Mouse (Mus musculus): ENCODE data around the gene Etv2. TPM values are rescaled to one million over a fixed set of nuclear protein-coding genes. Genes with fewer than 3 reads are reported as not detected.

Gene Etv2
- not detected in 2 replicates for polyA plus RNA-seq (2014; fragmentation: Nextera tagmentation; extraction: Ambion mirVana)

DNA sequence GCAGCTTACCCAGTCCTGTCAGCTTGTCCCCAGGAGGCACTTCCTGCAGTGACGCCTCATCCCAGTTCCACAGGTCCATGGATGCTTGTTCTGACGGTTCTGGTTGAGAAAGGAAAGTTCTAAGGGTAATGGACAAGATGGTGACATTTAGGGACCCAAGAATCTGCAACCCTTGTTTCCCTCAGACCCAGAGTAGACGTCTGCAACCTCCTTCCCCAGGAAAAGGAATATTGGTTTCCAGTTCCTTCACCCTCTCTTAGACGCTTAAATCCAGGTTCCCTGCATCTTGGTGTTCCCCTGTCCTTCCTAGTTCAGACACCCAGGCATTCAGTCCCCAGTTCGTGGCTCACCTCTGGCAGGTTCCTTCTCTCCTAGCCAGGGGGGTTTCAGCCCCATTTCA lies at the start of gene Etv2:
Gene Etv2 (minus strand): TSS at position 101 of the 400 bp plus-strand sequence.
- Histone ChIP-seq H3K4me1 (ENCODE audit: control insufficient read depth, insufficient read depth, low read length) (0 out of 2 replicates have a peak, but pooled peaks cover 5% of the 10 kb centered on the region), H3K27me3 (ENCODE audit: control insufficient read depth, insufficient read depth, low read length) (peaks cover 46% of the 10 kb centered on the region), H3K9ac (replicated peaks; ENCODE audit: low read length) (no peak within 1 kb of the TSS), H3K36me3 (ENCODE audit: control insufficient read depth, insufficient read depth, low read length) (peaks cover 9% of the 10 kb centered on the region), H3K27ac (replicated peaks; ENCODE audit: low read depth, low read length) (no peak within 1 kb of the TSS), H3K4me3 (replicated peaks; ENCODE audit: low read depth, low read length) (peak within 1 kb of the TSS; percentile 13), H3K4me2 (ENCODE audit: low read length) (peak within 1 kb of the TSS; percentile 10; the same call in 1 of the 2 replicates), H3K9me3 (ENCODE audit: control insufficient read depth, low read length) (no peaks in the 10 kb centered on the region)
- 3% methylated on average over 5 of the region's 5 CpGs for WGBS
- ATAC-seq (ENCODE audit: low FRiP score, low TSS enrichment): no peak
- DNase-seq: no peak

- no peaks in the 10 kb centered on the region for H3K36me3 ChIP-seq (ENCODE audit: control insufficient read depth, insufficient read depth, low read length)
- no peak overlapping the region for H3K4me3 ChIP-seq (replicated peaks; ENCODE audit: low read depth, low read length)
- no peak overlapping the region for H3K4me2 ChIP-seq (ENCODE audit: low read length)
- WGBS: 80% methylated on average over 2 of the region's 2 CpGs
- no peaks in the 10 kb centered on the region for H3K4me1 ChIP-seq (ENCODE audit: control insufficient read depth, insufficient read depth, low read length)
- no peaks in the 10 kb centered on the region for H3K9me3 ChIP-seq (ENCODE audit: control insufficient read depth, low read length)
- H3K27me3 ChIP-seq (ENCODE audit: control insufficient read depth, insufficient read depth, low read length): peaks cover 12% of the 10 kb centered on the region
- no peak overlapping the region for H3K27ac ChIP-seq (replicated peaks; ENCODE audit: low read depth, low read length)
- DNase-seq: no peak
- H3K9ac ChIP-seq (replicated peaks; ENCODE audit: low read length): no peak overlapping the region
- ATAC-seq (ENCODE audit: low FRiP score, low TSS enrichment): no peak
Observed at GRCm38 (mm10) chr7:30683425-30683824, 47.8 kb upstream of the Etv2 start.

DNA sequence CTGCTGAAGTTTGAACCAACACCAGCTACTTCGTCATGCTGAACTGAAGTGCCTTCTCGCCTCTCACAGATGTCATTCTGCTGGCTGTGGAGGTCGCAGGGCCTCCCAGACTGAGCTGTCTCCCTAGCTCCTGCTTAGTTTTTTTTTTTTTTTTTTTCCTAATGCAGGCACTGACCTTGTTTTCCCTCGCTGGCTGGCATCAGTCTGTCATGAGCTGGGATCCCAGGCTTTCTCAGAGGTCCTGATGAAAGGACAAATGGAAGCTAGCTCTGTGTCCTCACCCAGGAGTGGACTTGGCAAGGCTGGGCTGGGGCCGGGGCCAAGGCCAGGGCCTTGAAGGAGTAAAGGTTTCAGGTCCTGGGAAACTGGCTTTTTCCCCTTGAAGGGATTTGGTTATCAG lies 46.2 kb upstream of the Etv2 start:
- Histone ChIP-seq H3K4me3 (replicated peaks; ENCODE audit: low read depth, low read length) (no peak overlapping the region), H3K4me2 (ENCODE audit: low read length) (no peak overlapping the region), H3K27ac (replicated peaks; ENCODE audit: low read depth, low read length) (no peak overlapping the region), H3K36me3 (ENCODE audit: control insufficient read depth, insufficient read depth, low read length) (no peaks in the 10 kb centered on the region), H3K4me1 (ENCODE audit: control insufficient read depth, insufficient read depth, low read length) (no peaks in the 10 kb centered on the region), H3K9ac (replicated peaks; ENCODE audit: low read length) (no peak overlapping the region), H3K9me3 (ENCODE audit: control insufficient read depth, low read length) (no peaks in the 10 kb centered on the region), H3K27me3 (ENCODE audit: control insufficient read depth, insufficient read depth, low read length) (no peaks in the 10 kb centered on the region)
- 75% methylated on average over 5 of the region's 5 CpGs for WGBS
- DNase-seq (no peak), ATAC-seq (ENCODE audit: low FRiP score, low TSS enrichment) (no peak)

- Histone ChIP-seq H3K27me3 (ENCODE audit: control insufficient read depth, insufficient read depth, low read length) (no peaks in the 10 kb centered on the region), H3K27ac (replicated peaks; ENCODE audit: low read depth, low read length) (no peak overlapping the region), H3K9me3 (ENCODE audit: control insufficient read depth, low read length) (no peaks in the 10 kb centered on the region), H3K36me3 (ENCODE audit: control insufficient read depth, insufficient read depth, low read length) (no peaks in the 10 kb centered on the region), H3K4me1 (ENCODE audit: control insufficient read depth, insufficient read depth, low read length) (no peaks in the 10 kb centered on the region), H3K4me3 (replicated peaks; ENCODE audit: low read depth, low read length) (no peak overlapping the region), H3K9ac (replicated peaks; ENCODE audit: low read length) (no peak overlapping the region), H3K4me2 (ENCODE audit: low read length) (no peak overlapping the region)
- peak; percentile 37 for DNase-seq
- 63% methylated on average over 5 of the region's 5 CpGs for WGBS
- ATAC-seq (ENCODE audit: low FRiP score, low TSS enrichment): no peak
Observed at GRCm38 (mm10) chr7:30678263-30678975, 42.8 kb upstream of the Etv2 start.

DNA sequence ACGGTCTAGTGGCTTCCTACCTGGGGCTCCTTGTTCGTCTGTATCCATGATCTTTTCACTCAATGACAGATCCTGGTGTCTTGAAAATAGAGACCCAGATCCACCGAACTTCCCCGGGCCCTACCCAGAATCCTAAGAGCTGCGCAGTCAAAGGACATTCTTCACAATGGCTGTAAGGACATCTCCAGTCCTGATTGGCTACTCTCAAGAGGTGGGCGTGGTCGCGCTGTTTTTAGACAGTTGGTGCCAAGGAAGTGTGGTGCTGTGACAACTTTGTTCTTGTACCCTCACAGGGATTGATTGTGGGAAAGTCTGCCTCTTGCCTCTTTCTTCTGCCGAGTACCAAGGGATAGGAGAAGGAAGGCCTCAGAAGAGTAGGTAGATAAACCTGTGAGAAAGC lies 35.8 kb upstream of the Etv2 start, which contains the start of gene Pmis2:
Gene Pmis2 (minus strand): TSS at position 126 of the 400 bp plus-strand sequence.
- 70% methylated on average over 9 of the region's 9 CpGs for WGBS
- Histone ChIP-seq H3K9ac (replicated peaks; ENCODE audit: low read length) (no peak within 1 kb of the TSS), H3K27ac (replicated peaks; ENCODE audit: low read depth, low read length) (no peak within 1 kb of the TSS), H3K4me1 (ENCODE audit: control insufficient read depth, insufficient read depth, low read length) (no peaks in the 10 kb centered on the region), H3K9me3 (ENCODE audit: control insufficient read depth, low read length) (no peaks in the 10 kb centered on the region), H3K4me3 (replicated peaks; ENCODE audit: low read depth, low read length) (no peak within 1 kb of the TSS), H3K27me3 (ENCODE audit: control insufficient read depth, insufficient read depth, low read length) (no peaks in the 10 kb centered on the region), H3K36me3 (ENCODE audit: control insufficient read depth, insufficient read depth, low read length) (no peaks in the 10 kb centered on the region), H3K4me2 (ENCODE audit: low read length) (no peak within 1 kb of the TSS)
- no peak for DNase-seq
- no peak for ATAC-seq (ENCODE audit: low FRiP score, low TSS enrichment)

DNA sequence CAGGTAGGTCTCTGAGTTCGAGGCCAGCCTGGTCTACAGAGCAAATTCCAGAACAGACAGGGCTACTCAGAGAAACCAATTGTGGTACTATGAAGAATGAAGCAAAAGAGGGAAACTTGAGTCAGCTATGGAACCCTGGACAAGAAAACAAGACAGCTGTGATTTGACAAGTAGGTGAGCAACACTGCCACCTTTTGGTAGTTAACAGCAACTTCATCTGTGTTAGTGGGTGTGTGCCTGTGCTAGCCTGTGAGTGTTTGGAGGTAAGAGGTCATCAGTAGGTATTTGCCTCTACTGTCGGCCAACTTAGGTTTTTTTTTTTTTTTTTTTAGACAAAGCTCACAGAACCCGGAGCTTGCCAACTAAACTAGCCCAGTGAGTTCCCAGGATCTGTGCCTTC lies 33.6 kb upstream of the Etv2 start:
- H3K9me3 ChIP-seq (ENCODE audit: control insufficient read depth, low read length): no peaks in the 10 kb centered on the region
- H3K36me3 ChIP-seq (ENCODE audit: control insufficient read depth, insufficient read depth, low read length): no peaks in the 10 kb centered on the region
- no peaks in the 10 kb centered on the region for H3K27me3 ChIP-seq (ENCODE audit: control insufficient read depth, insufficient read depth, low read length)
- H3K27ac ChIP-seq (replicated peaks; ENCODE audit: low read depth, low read length): no peak overlapping the region
- no peak overlapping the region for H3K4me3 ChIP-seq (replicated peaks; ENCODE audit: low read depth, low read length)
- H3K9ac ChIP-seq (replicated peaks; ENCODE audit: low read length): no peak overlapping the region
- no peak overlapping the region for H3K4me2 ChIP-seq (ENCODE audit: low read length)
- ATAC-seq (ENCODE audit: low FRiP score, low TSS enrichment): no peak
- DNase-seq: peak; percentile 19
- H3K4me1 ChIP-seq (ENCODE audit: control insufficient read depth, insufficient read depth, low read length): peaks cover 6% of the 10 kb centered on the region; the same call in 1 of the 2 replicates
- 39% methylated on average over 3 of the region's 3 CpGs for WGBS

DNA sequence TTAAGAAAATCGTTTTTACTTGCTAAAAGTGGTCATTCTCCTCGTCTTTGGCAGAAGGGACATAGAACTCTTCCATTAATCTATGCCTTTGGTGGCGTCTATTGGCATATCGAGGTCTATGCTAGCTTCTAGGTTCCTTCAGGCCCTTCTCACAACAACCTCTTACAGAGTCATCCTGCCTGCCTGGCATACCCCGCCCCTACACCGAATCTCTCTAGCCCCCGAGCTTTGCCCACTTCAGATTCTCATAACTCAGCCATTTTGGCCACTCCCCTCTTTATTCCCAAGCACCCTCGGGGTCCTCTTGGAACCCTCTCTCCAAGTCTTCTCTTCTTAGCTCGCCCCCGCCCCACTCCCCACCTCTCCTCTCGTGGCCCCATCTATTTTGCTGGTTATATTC lies 29.7 kb upstream of the Etv2 start:
- peak overlapping the region; percentile 73 for H3K9ac ChIP-seq (replicated peaks; ENCODE audit: low read length)
- DNase-seq (peak; percentile 50), ATAC-seq (ENCODE audit: low FRiP score, low TSS enrichment) (no peak; the same call in 1 of the 2 replicates)
- 3% methylated on average over 11 of the region's 11 CpGs for WGBS
- H3K4me1 ChIP-seq (ENCODE audit: control insufficient read depth, insufficient read depth, low read length): peaks cover 6% of the 10 kb centered on the region; the same call in 1 of the 2 replicates
- peak overlapping the region; percentile 56 for H3K4me3 ChIP-seq (replicated peaks; ENCODE audit: low read depth, low read length)
- no peaks in the 10 kb centered on the region for H3K27me3 ChIP-seq (ENCODE audit: control insufficient read depth, insufficient read depth, low read length)
- H3K27ac ChIP-seq (replicated peaks; ENCODE audit: low read depth, low read length): peak overlapping the region; percentile 78
- H3K36me3 ChIP-seq (ENCODE audit: control insufficient read depth, insufficient read depth, low read length): peaks cover 6% of the 10 kb centered on the region
- H3K4me2 ChIP-seq (ENCODE audit: low read length): peak overlapping the region; percentile 86
- no peaks in the 10 kb centered on the region for H3K9me3 ChIP-seq (ENCODE audit: control insufficient read depth, low read length)

GRCm38 (mm10) chr7:30664529-30665200 lies 29.0 kb upstream of the Etv2 start, which contains the start of gene Haus5:
Gene Haus5 (minus strand): TSS chr7:30664994.
- H3K4me1 ChIP-seq (ENCODE audit: control insufficient read depth, insufficient read depth, low read length): peaks cover 6% of the 10 kb centered on the region; the same call in 1 of the 2 replicates
- peaks cover 12% of the 10 kb centered on the region for H3K36me3 ChIP-seq (ENCODE audit: control insufficient read depth, insufficient read depth, low read length)
- H3K9me3 ChIP-seq (ENCODE audit: control insufficient read depth, low read length): no peaks in the 10 kb centered on the region
- peak; percentile 92 for ATAC-seq (ENCODE audit: low FRiP score, low TSS enrichment)
- WGBS: under 1% methylated on average over 34 of the region's 34 CpGs
- peak within 1 kb of the TSS; percentile 73 for H3K9ac ChIP-seq (replicated peaks; ENCODE audit: low read length)
- peak within 1 kb of the TSS; percentile 78 for H3K27ac ChIP-seq (replicated peaks; ENCODE audit: low read depth, low read length)
- H3K4me3 ChIP-seq (replicated peaks; ENCODE audit: low read depth, low read length): peak within 1 kb of the TSS; percentile 56
- H3K27me3 ChIP-seq (ENCODE audit: control insufficient read depth, insufficient read depth, low read length): no peaks in the 10 kb centered on the region
- peak; percentile 98 for DNase-seq
- peak within 1 kb of the TSS; percentile 86 for H3K4me2 ChIP-seq (ENCODE audit: low read length)

All from midbrain, embryonic 14.5 days (tissue).